Mouse (Mus musculus) CD8-positive naive resting alpha-beta T cell, adult 2 months (primary cell): Measurements from ENCODE around the gene Prmt3.

Experiments
- DNase-seq, 2 experiments: peaks; one replicate each; pipeline ENCODE4 v3.0.0; 2022; ENCODE audit warnings: low read depth in 2 of 2, low spot score in 2 of 2

Prmt3 gene

DNA sequence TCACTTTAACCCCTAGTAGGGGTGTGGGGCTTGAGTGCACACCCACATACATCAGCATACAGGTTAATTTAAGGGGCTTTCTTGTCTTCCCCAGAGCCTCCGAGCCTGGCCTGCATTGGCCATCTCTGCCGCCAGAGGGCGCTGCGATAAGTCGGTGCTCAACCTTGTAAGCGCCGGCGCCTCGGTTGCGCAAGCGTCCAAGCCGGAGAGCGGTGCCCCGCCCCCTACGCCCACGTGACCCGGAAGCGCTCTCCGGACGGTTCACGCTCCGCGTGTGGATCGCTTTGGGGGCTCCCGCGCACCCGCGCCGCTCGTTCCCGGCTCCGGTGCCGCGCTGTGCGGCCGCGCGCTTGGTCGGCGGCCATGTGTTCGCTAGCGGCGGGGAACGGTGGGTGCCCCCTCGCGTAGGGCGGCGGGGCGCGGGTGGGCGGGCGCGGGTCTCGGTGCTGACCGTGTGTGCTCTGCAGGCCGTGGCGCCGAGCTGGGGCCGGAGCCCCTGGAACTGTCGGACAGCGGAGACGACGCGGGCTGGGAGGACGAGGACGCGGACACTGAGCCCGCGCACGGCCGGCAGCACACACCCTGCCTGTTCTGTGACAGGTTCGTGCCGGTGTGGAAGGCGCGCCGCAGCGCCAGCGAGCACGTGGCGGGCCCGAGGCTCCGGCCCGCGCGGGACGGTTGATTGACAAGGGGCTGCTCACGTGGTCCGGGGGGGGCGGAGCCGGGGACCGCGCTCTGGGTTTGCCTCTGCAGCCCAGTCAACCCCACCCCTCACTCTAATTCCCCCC is at the start of gene Prmt3:
Prmt3 (plus strand) TSS at position 233 of the 788 bp plus-strand sequence.
- peak; percentile 98 to 99 for DNase-seq

DNA sequence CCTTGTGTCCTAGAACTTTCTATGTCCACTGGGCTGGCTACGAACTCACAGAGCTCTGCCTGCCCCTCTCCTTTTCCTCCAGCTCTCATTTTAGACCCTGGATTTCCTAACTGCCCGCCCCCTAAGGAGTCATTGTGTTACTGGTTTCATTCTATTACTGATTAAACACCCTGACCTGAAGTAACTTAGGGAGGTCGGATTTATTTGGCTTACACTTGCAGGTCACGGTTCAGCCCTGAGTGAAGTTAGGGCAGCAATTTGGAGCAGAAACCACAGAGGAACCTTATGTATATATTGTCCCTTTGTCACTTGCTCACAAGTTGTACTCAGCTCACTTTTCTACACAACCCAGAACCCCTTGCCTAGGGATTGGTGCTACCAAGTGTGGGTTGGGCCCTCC is 43.8 kb upstream of the Prmt3 start:
- DNase-seq: no peak

DNA sequence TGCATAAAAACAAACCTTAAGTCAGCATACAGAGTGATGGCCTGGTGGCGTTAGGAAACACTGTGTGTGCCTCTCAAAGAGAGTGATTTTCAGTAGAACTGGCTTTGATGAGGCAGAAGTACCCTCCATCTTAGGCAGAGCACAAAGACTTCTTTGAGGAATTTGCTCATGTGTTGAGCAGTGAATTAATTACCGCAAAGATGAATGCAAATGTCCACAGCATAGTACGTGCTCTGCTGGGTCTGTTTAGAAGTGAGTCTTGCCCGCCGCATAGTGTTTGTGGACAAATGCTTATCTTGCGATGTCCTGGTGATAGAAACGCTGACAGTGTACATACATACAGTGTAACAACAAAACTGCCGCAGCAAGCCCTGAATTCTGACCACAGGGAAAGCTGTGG is 38.7 kb upstream of the Prmt3 start:
- no peak for DNase-seq

DNA sequence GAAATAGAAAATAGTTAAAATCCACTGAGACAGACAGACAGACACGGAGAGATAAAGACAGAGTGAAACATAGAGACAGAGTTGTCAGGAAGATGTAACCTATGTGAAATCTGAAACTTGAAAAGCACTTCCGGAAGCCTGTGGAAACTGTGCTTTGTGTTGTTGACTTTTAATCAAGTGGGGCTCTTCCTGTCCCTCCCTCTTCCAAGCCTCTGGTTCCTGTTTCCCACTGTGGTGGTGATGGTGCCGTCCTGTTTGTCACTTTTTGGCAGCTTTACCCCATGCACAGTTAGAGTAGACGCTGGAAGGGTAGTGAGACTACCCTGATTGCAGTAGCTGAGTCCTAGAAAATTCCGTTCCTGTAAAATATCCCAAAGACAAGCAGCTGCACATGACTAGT is 36.7 kb upstream of the Prmt3 start:
- no peak for DNase-seq

DNA sequence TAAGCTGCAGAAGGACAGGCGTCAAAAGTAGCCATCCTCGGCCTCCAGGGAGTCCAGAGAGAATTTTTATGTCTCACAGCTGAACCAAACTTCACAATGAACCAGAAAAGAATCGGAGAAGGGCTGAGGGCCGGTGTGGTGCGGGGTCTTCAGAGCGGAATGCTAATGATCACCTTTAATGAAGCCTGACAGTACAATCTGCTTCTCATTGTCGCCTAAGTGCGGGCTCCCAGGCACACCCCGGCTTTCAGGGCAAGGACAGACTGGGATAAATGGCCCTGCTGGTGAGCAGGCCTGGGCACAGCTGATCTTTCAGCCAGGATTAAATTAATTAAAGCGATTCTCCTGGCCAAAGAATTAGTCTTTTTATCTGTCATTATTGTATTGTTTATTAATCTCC is 36.2 kb upstream of the Prmt3 start:
- DNase-seq: no peak

DNA sequence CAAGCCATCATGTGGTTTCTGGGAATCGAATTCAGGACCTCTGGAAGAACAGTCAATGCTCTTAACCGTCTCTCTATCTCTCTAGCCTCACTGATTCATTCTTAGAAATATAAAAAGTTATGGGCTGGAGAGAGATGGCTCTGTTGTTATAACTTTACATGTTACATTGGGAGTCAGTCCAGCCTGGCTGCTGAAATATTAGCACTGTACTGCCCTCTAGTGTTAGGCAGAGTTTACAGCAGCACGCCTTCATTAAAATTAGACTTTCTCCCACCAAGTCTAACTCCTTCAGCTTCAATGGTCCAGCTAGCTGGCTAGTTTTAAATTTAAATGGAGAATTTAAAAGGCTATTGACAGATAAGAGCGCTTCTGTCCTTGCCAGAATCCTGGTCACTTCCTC is 27.0 kb upstream of the Prmt3 start:
- DNase-seq: peak in 1 of 2 experiments; percentile 29

DNA sequence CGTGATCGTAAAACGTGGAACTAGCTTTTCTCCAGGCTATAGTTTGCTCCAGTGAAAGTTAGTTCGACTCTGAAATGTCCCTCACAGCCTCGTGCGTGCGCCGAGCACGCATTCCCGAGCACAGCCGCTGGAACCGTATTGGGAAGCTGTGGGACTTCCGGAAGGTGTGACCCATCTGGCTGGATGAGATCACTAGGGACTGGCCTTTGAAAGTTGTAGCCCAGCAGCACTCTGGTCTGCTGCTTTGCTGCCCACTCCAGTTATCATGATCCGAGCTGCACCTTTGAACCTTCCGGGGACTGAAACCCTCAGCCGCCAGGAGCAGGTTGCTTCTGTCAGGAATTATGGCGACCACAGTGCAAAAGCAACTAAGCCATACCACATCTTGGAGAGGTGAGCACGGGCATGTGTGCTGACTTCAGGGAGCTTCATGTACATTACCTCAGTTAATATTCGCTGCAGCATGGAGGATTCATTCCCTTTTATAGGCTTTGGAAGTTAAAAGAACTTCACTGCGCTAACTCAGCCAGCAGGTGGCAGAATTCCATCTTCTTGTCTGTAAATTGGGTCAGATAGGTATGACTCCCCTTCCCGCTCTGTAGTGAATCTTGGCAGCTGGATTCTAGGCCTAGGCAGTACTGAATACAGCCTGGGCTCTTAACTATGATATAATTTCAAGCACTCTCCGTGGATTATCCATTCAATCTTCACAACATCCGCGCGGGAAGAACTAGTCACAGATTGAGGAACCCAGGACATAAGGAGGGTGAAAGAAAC is 25.2 kb upstream of the Prmt3 start:
- DNase-seq: peak; percentile 26 to 53

DNA sequence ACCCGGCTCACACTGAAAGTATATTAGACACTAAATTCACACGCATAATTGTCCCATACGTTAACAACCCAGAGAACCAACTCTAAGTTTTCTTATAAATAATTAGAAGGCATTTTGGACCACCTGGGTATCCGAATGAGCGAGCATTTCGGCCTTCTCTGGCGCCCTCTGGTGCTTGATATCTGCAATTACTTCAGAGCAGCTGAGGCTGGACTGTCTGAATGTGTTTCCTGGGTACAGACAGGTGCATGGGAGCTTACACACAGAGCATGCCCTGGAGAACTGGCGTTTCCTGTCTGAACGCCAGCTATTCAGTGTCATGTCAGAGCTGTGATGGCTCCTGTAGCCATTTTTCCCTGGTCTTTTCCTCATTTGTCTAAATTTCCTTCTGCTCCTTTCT is 23.4 kb upstream of the Prmt3 start:
- DNase-seq: peak; percentile 50 to 63

DNA sequence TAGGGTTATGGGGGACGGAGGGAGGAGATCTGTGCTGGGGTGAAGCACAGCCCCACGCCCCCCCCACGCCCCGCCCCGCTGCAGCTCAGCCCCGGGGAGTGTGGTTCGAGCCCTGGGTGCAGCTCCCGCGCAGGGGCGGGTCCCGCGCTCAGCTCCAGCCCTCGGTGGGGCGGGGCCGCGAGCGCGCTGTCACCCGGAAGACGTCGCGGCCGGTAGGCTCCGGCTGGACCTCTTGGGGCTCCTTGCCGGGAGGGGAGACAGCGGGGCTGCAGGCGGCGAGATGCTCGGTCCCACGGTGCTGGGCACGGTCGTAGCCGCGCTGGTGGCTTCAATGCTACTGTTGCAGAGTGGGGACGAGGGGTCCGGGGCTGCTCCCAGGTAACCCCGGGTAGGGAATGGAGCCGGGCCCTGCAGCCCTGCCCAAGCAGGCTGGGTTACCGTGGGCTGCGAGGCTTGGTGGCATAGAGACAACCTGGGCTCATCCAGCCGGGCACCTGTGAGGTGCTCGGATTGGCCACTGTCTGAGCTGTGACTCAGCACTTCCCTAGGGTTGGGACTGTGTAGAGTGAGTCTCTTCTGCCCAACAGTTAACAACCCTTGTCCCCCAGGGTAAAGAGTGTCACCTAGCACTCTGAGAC is 19.1 kb upstream of the Prmt3 start, which contains the start of gene Htatip2:
Htatip2 (plus strand) TSS at position 182 of the 638 bp plus-strand sequence.
- peak; percentile 36 to 44 for DNase-seq

DNA sequence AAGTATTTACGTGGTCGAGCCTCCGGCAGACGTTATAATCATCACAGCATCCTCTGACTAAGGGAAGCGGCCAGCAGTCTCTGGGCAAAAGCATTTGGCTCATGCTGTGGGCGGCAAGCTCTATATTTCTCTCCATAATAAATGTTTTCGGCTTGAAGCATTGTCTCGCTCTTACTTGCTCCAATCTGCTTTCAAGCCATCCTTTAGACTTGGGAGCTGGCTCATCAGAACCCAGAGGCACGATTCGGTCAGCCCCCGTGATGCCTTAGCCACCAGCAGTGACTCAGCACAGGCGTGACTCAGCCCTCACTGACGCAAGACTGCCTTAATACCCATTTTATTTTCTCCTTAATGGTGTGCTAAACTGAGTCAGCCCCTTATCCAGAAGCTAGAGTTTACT is 15.5 kb upstream of the Prmt3 start:
- DNase-seq: no peak

DNA sequence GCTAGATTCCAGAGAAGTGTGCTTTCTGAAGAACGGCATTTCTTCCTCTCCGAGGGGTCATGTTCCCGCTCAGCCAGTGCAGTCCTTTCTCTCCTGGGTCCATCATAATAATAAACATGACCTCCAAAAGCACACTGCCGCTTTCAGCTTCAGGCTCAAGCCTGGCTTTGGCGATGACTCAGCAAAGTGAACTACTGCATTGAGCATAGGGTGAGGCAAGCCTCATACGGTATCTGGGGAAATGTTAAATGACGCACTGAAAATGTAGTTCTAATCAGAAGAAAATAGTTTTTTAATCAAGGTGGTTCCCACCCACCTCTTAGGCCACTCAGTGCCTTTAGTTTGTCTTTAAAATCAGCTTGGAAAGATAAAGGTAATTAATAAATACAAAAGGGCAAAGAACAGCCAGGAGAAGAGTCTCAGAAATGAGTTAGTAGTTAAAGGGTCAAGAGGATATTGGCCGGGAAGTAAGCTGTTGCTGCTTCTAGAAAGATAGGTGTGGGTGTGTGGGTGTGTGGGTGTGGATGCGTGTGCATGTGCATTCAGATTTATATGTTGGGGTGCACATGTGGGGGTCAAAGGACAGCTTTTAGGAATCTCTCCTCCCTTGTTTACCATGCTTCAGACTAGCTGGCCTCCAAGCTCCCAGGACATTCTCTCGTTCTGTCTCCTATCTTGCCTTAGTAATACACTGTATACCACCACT is 14.0 kb upstream of the Prmt3 start:
- DNase-seq: no peak

DNA sequence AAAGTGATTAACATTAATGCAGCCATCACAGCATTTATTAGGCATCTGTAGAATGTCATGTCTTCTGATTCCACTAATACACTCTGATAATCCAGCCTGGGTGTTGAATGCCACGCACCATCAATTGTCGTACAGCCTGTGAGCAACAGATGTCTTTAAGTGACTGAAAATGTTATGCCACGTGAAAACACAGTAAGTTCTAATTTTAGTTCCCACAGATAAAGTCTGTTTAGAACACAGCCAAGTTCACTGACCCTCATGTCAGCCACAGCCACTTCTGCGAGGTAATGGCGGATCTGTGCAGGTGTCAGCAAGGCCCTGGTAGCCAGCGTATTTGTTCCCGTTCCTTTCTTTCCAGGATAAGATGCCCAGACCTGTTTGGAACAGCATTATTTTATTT is 12.0 kb upstream of the Prmt3 start:
- DNase-seq: no peak

DNA sequence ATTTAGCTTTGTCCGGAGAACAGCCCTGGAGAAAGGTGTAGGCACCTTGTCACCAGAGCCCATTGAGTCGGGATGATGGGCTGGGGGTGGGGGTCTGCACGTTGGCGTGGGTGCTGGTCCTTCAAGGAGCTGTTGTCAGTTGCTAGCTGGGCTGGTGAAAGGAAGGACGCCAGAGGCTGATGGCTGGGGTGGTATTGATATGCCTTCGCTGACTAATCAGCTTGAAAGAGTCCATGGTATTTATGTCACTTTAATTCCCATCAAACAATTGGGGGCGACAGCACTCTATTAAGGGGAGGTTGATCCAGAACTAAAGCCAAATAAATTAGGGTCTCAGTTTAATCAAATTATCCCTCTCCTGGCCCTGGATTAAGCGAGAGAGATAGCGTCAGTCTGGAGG is 9.6 kb upstream of the Prmt3 start:
- no peak for DNase-seq

DNA sequence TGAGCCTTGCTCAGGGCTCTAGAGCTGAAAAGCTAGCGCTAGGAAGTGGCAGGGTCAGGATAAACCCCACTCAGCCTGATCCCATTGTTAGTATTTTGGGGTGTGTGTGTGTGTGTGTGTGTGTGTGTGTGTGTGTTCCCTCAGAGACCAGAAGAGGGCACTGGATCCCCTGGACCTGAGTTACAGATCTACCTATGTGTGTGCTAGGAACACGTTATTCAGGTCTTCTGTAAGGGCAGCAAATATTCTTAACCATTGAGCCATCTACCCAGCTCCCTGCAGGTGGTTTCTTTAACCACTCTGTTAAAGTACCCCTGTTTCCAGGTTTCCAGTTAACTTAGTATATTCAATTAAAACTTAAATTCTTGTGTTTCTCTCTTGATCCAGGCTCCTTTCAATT is 3.8 kb upstream of the Prmt3 start:
- no peak for DNase-seq

DNA sequence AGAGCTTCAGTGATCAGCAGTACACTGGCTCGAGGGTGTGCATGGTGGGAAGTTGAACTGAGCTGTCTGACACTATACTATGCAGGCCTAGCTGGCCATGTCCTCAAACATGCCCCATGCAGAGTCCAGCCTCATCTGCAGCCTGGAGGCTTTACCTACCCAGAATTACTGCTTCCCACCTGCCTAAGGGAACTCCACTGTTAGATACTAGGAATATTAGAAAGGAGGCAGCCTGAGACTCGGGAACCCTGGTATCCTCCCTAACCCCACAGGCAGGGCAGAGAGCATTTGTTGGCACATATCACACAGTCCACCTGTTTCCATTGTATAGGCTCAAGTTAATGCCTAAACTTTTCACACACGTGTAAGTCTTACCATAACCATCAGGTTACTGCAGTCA is 561 bp upstream of the Prmt3 start:
- DNase-seq: no peak

DNA sequence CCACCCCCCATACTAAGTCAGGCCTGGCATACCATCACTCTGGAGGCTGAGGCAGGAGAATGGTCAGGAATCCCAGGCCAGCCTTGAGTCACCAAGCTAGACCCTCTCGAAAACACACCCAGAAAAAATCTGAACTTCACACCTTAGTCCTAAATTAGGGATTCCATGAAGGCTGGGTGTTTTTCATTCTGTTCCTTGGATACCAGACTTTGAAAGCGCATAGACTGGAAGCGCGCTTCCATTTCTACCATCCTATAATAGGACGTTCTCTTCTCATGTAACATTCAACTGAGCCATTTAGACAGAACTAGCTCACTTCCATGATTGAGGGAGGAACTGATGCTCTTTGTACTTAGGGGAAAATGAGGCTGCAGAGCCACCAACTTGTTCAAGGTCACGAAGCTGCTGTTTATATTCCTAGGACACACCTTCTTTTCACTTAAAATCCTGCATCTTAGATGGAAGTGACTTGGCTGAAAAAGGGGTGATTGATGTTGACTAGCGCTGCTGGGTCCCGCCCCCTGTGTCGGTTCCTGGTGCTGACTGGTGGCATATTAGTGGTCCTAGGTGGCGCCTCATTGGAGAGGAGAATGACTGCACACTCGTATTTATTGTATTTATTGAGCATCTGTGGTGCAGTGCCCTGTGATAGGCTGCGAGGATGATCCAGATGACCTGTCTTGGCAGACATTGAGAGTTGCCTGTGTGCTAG is 914 bp downstream of the Prmt3 start:
- DNase-seq: peak in 1 of 2 experiments; percentile 19

DNA sequence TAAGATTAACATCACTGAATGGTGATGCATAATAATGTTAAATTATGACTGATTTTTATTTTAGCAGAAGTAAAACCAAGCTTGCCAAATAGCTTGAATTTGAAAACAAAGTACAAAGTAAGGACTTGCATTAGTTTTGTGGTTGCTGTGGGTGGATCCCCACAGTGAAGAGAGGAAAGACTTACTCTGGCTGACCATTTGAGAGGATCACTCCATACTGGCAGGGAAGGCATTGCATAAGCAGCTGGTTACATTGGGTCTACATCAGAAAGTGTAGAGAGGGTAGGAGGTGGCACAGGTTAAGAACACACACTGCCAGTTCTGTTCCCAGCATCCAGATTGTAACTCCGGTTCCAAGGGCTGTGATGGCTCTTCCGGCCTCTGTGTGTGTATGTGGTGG is 4.9 kb downstream of the Prmt3 start:
- DNase-seq: no peak

DNA sequence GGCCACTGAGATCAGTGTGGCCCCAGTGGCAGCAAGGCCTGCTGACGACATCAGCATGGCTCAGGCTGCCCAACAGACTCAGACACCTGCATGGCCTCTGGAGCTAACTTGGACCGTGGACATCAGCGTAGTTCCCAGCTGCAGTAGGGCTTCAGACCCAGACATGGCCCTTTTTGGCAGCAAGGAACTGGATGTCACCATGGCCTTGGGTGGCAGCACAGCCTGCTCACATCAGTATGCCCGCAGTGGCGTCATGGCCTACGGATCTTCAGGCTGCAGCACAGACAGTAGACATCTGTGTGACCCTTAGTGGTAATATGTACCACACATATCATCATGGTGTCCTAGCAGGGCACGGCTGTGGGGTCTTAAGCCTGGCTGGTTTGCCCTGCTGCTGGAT is 7.0 kb downstream of the Prmt3 start:
- DNase-seq: no peak

DNA sequence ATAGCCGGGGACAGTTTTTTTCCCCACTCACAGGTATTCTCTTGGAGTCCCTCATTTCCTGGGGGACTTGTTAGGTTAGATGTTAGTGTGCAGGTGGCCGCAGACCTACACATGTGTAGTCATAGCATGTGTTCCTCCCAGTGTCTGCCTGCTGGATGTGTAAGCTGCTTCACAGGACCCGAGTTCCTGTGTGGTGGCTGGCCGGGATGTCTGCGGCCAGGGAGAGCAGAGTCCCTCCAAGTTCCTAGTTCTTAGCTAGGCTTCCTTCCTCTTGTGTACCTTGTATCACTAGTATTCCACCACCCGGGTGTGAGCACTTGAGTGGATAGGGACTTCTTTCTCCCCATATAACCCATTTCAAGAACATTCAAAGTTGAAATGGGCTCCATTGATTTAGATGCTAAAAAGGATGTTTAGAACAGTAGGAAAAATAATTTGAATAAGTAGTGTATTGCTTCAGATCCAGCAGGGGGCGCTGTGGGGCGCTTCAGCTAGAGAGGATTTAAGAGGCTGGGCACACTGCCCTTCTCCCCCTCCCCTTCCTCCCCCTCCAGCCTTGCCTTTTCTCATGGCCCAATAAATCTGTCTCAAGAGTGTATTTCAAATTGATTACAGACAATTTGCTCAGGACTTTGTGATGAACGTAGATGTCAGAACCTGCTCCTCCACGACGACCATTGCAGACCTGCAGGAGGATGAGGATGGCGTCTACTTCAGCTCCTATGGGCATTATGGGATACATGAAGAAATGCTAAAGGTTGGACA is 8.7 kb downstream of the Prmt3 start:
- DNase-seq: peak in 1 of 2 experiments; percentile 26

DNA sequence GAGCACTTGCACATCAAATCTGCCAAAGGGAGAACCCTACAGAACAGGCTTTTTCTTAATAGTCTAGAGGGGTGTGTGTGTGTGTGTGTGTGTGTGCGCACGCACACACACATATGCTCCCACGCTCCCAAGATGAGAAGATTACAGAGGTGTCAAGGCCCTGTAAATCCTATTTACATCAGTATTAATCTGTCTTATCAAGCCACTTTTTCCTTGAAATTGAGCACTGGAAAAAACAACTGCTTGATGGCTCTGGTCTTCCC is 9.2 kb downstream of the Prmt3 start:
- DNase-seq: no peak
